Mouse (Mus musculus): ENCODE measurements around the gene Midn.

The Midn gene

GRCm38 (mm10) chr10:80129846-80130245 is 18.2 kb upstream of the Midn start:
- in situ Hi-C loops (cut with MboI, MseI) = no loop called here

GRCm38 (mm10) chr10:80130403-80131031 is 17.6 kb upstream of the Midn start:
- in situ Hi-C loops (cut with MboI, MseI) = no loop called here

GRCm38 (mm10) chr10:80131316-80131951 is 16.6 kb upstream of the Midn start:
- in situ Hi-C loops (cut with MboI, MseI) = no loop called here

GRCm38 (mm10) chr10:80131952-80132350 is 16.1 kb upstream of the Midn start:
- in situ Hi-C loops (cut with MboI, MseI) = no loop called here

- in situ Hi-C loops (cut with MboI, MseI) = no loop called here
These were observed 14.7 kb upstream of the Midn start for GRCm38 (mm10) chr10:80133226-80133849.

- in situ Hi-C loops (cut with MboI, MseI) = no loop called here
These were observed 13.7 kb upstream of the Midn start for GRCm38 (mm10) chr10:80134421-80134820.

- in situ Hi-C loops (cut with MboI, MseI) = no loop called here
These were observed 12.9 kb upstream of the Midn start for GRCm38 (mm10) chr10:80135161-80135560.

GRCm38 (mm10) chr10:80135641-80136040 is 12.4 kb upstream of the Midn start:
- in situ Hi-C loops (cut with MboI, MseI) = no loop called here

GRCm38 (mm10) chr10:80136179-80136951 is 11.7 kb upstream of the Midn start:
- in situ Hi-C loops (cut with MboI, MseI) = no loop called here

GRCm38 (mm10) chr10:80136952-80137625 is 11.0 kb upstream of the Midn start:
- in situ Hi-C loops (cut with MboI, MseI) = no loop called here

GRCm38 (mm10) chr10:80137626-80138552 is 10.2 kb upstream of the Midn start:
- in situ Hi-C loops (cut with MboI, MseI) = no loop called here

- in situ Hi-C loops (cut with MboI, MseI) = no loop called here
These were observed 9.3 kb upstream of the Midn start, which contains the start of gene Atp5d for GRCm38 (mm10) chr10:80138553-80139438. Gene Atp5d, plus strand, starts transcription at chr10:80138632.

GRCm38 (mm10) chr10:80139439-80139775 is 8.7 kb upstream of the Midn start:
- in situ Hi-C loops (cut with MboI, MseI) = no loop called here

- in situ Hi-C loops (cut with MboI, MseI) = no loop called here
These were observed 8.0 kb upstream of the Midn start for GRCm38 (mm10) chr10:80139975-80140665.

GRCm38 (mm10) chr10:80140666-80141035 is 7.4 kb upstream of the Midn start, which contains the start of gene Cbarp:
Gene Cbarp, minus strand, starts transcription at chr10:80140835.
- in situ Hi-C loops (cut with MboI, MseI) = no loop called here

GRCm38 (mm10) chr10:80141243-80141642 is 6.8 kb upstream of the Midn start:
- in situ Hi-C loops (cut with MboI, MseI) = no loop called here

GRCm38 (mm10) chr10:80141786-80142529 is 6.1 kb upstream of the Midn start:
- in situ Hi-C loops (cut with MboI, MseI) = no loop called here

- in situ Hi-C loops (cut with MboI, MseI) = no loop called here
These were observed 5.5 kb upstream of the Midn start for GRCm38 (mm10) chr10:80142530-80142925.

Data from T-helper 1 cell (primary cell).